Mouse (Mus musculus) liver, embryonic 15.5 days (tissue): ENCODE results near the gene Obox2. TPM values are rescaled to one million over a fixed set of nuclear protein-coding genes. Genes with fewer than 3 reads are reported as not detected.
"Not testable (repeated sequence)": the region's sequence is repeated elsewhere in the genome, so short reads cannot be mapped to it uniquely, and the experiment has no call there.

Source experiments
- ATAC-seq: fragments of 200-750 bp; cut with Nextera tagmentation; 2 replicates; pipeline ENCODE4 v1.8.0; 2017; ENCODE audit warnings: moderate number of reproducible peaks, mild to moderate bottlenecking, moderate library complexity; ENCODE audit not compliant: insufficient read depth
- H3K27ac ChIP-seq: fragments of 300-500 bp; sonication (generic); replicated peaks from 2 replicates; pipeline ENCODE4 v1.5.1; 2015; ENCODE audit warnings: mild to moderate bottlenecking, inconsistent platforms
- H3K27me3 ChIP-seq: fragments of 300-500 bp; sonication (generic); 2 replicates; pipeline ENCODE4 v1.6.1; 2015; ENCODE audit warnings: mild to moderate bottlenecking, inconsistent platforms
- H3K36me3 ChIP-seq: fragments of 300-500 bp; sonication (generic); replicated peaks from 2 replicates; pipeline ENCODE4 v1.6.1; 2015; ENCODE audit warnings: moderate library complexity, mild to moderate bottlenecking, inconsistent platforms
- H3K4me1 ChIP-seq: fragments of 300-500 bp; sonication (generic); replicated peaks from 2 replicates; pipeline ENCODE4 v1.6.1; 2015; ENCODE audit warnings: inconsistent platforms
- H3K4me2 ChIP-seq: fragments of 300-500 bp; sonication (generic); 2 replicates; pipeline ENCODE4 v1.6.1; 2015; ENCODE audit warnings: moderate library complexity, mild to moderate bottlenecking, inconsistent platforms
- H3K4me3 ChIP-seq: fragments of 300-500 bp; sonication (generic); replicated peaks from 2 replicates; pipeline ENCODE4 v1.5.1; 2015; ENCODE audit warnings: mild to moderate bottlenecking, inconsistent platforms
- H3K9ac ChIP-seq: fragments of 300-500 bp; sonication (generic); 2 replicates; pipeline ENCODE4 v1.6.1; 2015; ENCODE audit warnings: moderate library complexity, mild to moderate bottlenecking, inconsistent platforms
- H3K9me3 ChIP-seq: fragments of 300-500 bp; sonication (generic); replicated peaks from 2 replicates; pipeline ENCODE4 v1.6.1; 2016; ENCODE audit warnings: inconsistent platforms
- whole genome bisulfite sequencing: fragments of 180-500 bp; shearing (Covaris S2); methylation state at CpG from one replicate; pipeline ENCODE4 v1.1.7; 2015; ENCODE audit warnings: mixed read lengths; ENCODE audit not compliant: insufficient replicate concordance; 5-methylcytosine and 5-hydroxymethylcytosine counted together
- polyA plus RNA-seq: library from polyadenylated mRNA; unstranded; fragments of >200 nt; fragmentation: Nextera tagmentation; extraction: Ambion mirVana; gene quantifications from 2 replicates; pipeline ENCODE4 v1.2.1, GENCODE M21; 2015

Gene Obox2
- not detected in 2 replicates for polyA plus RNA-seq

- H3K27ac ChIP-seq, ATAC-seq, H3K27me3 ChIP-seq, H3K36me3 ChIP-seq, H3K4me3 ChIP-seq, H3K4me1 ChIP-seq, H3K9ac ChIP-seq, H3K4me2 ChIP-seq, H3K9me3 ChIP-seq: not testable (repeated sequence)
- no CpG with 5 or more reads among the region's 2 CpGs for WGBS
Observed at GRCm38 (mm10) chr7:15388421-15388998, at the start of gene Obox2, which contains the start of gene Obox1. Gene Obox2 (plus strand): TSS chr7:15388721. Gene Obox1 (plus strand): TSS chr7:15388948.

- H3K36me3 ChIP-seq, H3K9ac ChIP-seq, ATAC-seq, H3K4me3 ChIP-seq, H3K27me3 ChIP-seq, H3K27ac ChIP-seq, H3K9me3 ChIP-seq, H3K4me1 ChIP-seq, H3K4me2 ChIP-seq: not testable (repeated sequence)
- 43% methylated on average over 3 of the region's 3 CpGs for WGBS
Observed at GRCm38 (mm10) chr7:15399147-15399874, 10.8 kb downstream of the Obox2 start.

GRCm38 (mm10) chr7:15406816-15407215 lies 18.3 kb downstream of the Obox2 start:
- not testable (repeated sequence) for ATAC-seq, H3K4me2 ChIP-seq, H3K27ac ChIP-seq, H3K9ac ChIP-seq, H3K4me1 ChIP-seq, H3K27me3 ChIP-seq, H3K9me3 ChIP-seq, H3K36me3 ChIP-seq, H3K4me3 ChIP-seq
- 64% methylated on average over 10 of the region's 10 CpGs for WGBS

- H3K4me2 ChIP-seq, H3K9ac ChIP-seq, H3K36me3 ChIP-seq, ATAC-seq, H3K4me3 ChIP-seq, H3K27ac ChIP-seq, H3K4me1 ChIP-seq, H3K9me3 ChIP-seq, H3K27me3 ChIP-seq: not testable (repeated sequence)
- 60% methylated on average over 9 of the region's 9 CpGs for WGBS
Observed at GRCm38 (mm10) chr7:15418046-15418445, 29.5 kb downstream of the Obox2 start.

- H3K27ac ChIP-seq, H3K4me3 ChIP-seq, ATAC-seq, H3K27me3 ChIP-seq, H3K4me2 ChIP-seq, H3K9ac ChIP-seq, H3K9me3 ChIP-seq, H3K36me3 ChIP-seq, H3K4me1 ChIP-seq: not testable (repeated sequence)
- WGBS: 73% methylated on average over 4 of the region's 4 CpGs
Observed at GRCm38 (mm10) chr7:15425537-15425936, 37.0 kb downstream of the Obox2 start.

Other genes with a start within 250 kb of the Obox2 start
- gene Obox1, start 227 bp downstream of the Obox2 start, polyA plus RNA-seq: not detected in 2 replicates